Mouse (Mus musculus) hindbrain, embryonic 12.5 days (tissue): ENCODE data around the gene Grik1. TPM values are rescaled to one million over a fixed set of nuclear protein-coding genes. Genes with fewer than 3 reads are reported as not detected.
A peak's percentile ranks its signal among the peaks of the same experiment; 100 is the strongest.

ENCODE experiments used
- ATAC-seq: fragments of 200-750 bp; cut with Nextera tagmentation; 2 replicates; pipeline ENCODE4 v1.8.0; 2017; ENCODE audit warnings: moderate TSS enrichment; ENCODE audit not compliant: low FRiP score
- H3K27ac ChIP-seq: fragments of 300-500 bp; sonication (generic); 2 replicates; pipeline ENCODE4 v1.5.1; 2016; ENCODE audit warnings: mild to moderate bottlenecking
- H3K27me3 ChIP-seq: fragments of 300-500 bp; sonication (generic); 2 replicates; pipeline ENCODE4 v1.6.1; 2016; ENCODE audit warnings: mild to moderate bottlenecking
- H3K36me3 ChIP-seq: fragments of 300-500 bp; sonication (generic); 2 replicates; pipeline ENCODE4 v1.6.1; 2016; ENCODE audit warnings: mild to moderate bottlenecking
- H3K4me1 ChIP-seq: fragments of 300-500 bp; sonication (generic); 2 replicates; pipeline ENCODE4 v1.6.1; 2016
- H3K4me2 ChIP-seq: fragments of 300-500 bp; sonication (generic); replicated peaks from 2 replicates; pipeline ENCODE4 v1.6.1; 2016; ENCODE audit warnings: mild to moderate bottlenecking
- H3K4me3 ChIP-seq: fragments of 300-500 bp; sonication (generic); 2 replicates; pipeline ENCODE4 v1.5.1; 2016; ENCODE audit warnings: mild to moderate bottlenecking
- H3K9ac ChIP-seq: fragments of 300-500 bp; sonication (generic); 2 replicates; pipeline ENCODE4 v1.6.1; 2016; ENCODE audit warnings: mild to moderate bottlenecking, moderate library complexity
- H3K9me3 ChIP-seq: fragments of 300-500 bp; sonication (generic); replicated peaks from 2 replicates; pipeline ENCODE4 v1.6.1; 2016; ENCODE audit warnings: mild to moderate bottlenecking
- WGBS: fragments of 180-500 bp; shearing (Covaris S2); methylation state at CpG from one replicate; pipeline ENCODE4 v1.1.7; 2016; 5-methylcytosine and 5-hydroxymethylcytosine counted together
- polyA plus RNA-seq: library from polyadenylated mRNA; unstranded; fragments of >200 nt; fragmentation: Nextera tagmentation; extraction: Ambion mirVana; gene quantifications from 2 replicates; pipeline ENCODE4 v1.2.1, GENCODE M21; 2016

Grik1 gene
- polyA plus RNA-seq = 6.1 and 8.6 TPM in 2 replicates

- Histone ChIP-seq H3K4me3 (peak within 1 kb of the TSS; percentile 57), H3K27me3 (peaks cover 16% of the 10 kb centered on the region), H3K9me3 (no peaks in the 10 kb centered on the region), H3K4me1 (peaks cover 6% of the 10 kb centered on the region; the same call in 1 of the 2 replicates), H3K27ac (peak within 1 kb of the TSS; percentile 18; the same call in 1 of the 2 replicates), H3K36me3 (no peaks in the 10 kb centered on the region), H3K9ac (peak within 1 kb of the TSS; percentile 50), H3K4me2 (peak within 1 kb of the TSS; percentile 97)
- 1% methylated on average over 26 of the region's 27 CpGs for WGBS
- peak; percentile 92 for ATAC-seq
Observed at GRCm38 (mm10) chr16:88290132-88290772, at the start of gene Grik1. Gene Grik1 (minus strand): TSS chr16:88290265.

GRCm38 (mm10) chr16:88294209-88294608 is 4.1 kb upstream of the Grik1 start:
- no peak overlapping the region for H3K9ac ChIP-seq
- H3K4me2 ChIP-seq = no peak overlapping the region
- H3K4me3 ChIP-seq = no peak overlapping the region
- H3K27ac ChIP-seq = no peak overlapping the region
- no peaks in the 10 kb centered on the region for H3K36me3 ChIP-seq
- no peak for ATAC-seq
- no peaks in the 10 kb centered on the region for H3K9me3 ChIP-seq
- peaks cover 4% of the 10 kb centered on the region; the same call in 1 of the 2 replicates for H3K27me3 ChIP-seq
- H3K4me1 ChIP-seq = 0 out of 2 replicates have a peak, but pooled peaks cover 4% of the 10 kb centered on the region
- 51% methylated on average over 3 of the region's 3 CpGs for WGBS

- under 1% methylated on average over 40 of the region's 40 CpGs for WGBS
Observed at GRCm38 (mm10) chr16:88289421-88290081, 514 bp downstream of the Grik1 start.

GRCm38 (mm10) chr16:88258407-88258806 is 31.7 kb downstream of the Grik1 start:
- Histone ChIP-seq H3K27me3 (no peaks in the 10 kb centered on the region), H3K4me1 (no peaks in the 10 kb centered on the region), H3K4me2 (no peak overlapping the region), H3K9me3 (no peaks in the 10 kb centered on the region), H3K4me3 (no peak overlapping the region), H3K27ac (no peak overlapping the region), H3K36me3 (no peaks in the 10 kb centered on the region), H3K9ac (no peak overlapping the region)
- ATAC-seq = no peak
- 79% methylated on average over 4 of the region's 4 CpGs for WGBS

More at GRCm38 (mm10) chr16:88289421-88290081, 514 bp downstream of the Grik1 start:
- Histone ChIP-seq H3K4me2 (peak overlapping the region; percentile 97), H3K9me3 (no peaks in the 10 kb centered on the region), H3K36me3 (no peaks in the 10 kb centered on the region), H3K27me3 (peaks cover 16% of the 10 kb centered on the region), H3K4me1 (peaks cover 6% of the 10 kb centered on the region; the same call in 1 of the 2 replicates), H3K9ac (peak overlapping the region; percentile 50), H3K4me3 (peak overlapping the region; percentile 57), H3K27ac (peak overlapping the region; percentile 18; the same call in 1 of the 2 replicates)
- peak; percentile 82 for ATAC-seq

- Histone ChIP-seq H3K4me3 (no peak overlapping the region), H3K4me1 (no peaks in the 10 kb centered on the region), H3K27me3 (no peaks in the 10 kb centered on the region), H3K4me2 (no peak overlapping the region), H3K9ac (no peak overlapping the region), H3K27ac (no peak overlapping the region), H3K9me3 (no peaks in the 10 kb centered on the region), H3K36me3 (no peaks in the 10 kb centered on the region)
- no peak for ATAC-seq
- WGBS = 79% methylated on average over 5 of the region's 5 CpGs
Observed at GRCm38 (mm10) chr16:88257072-88257471, 33.0 kb downstream of the Grik1 start.

GRCm38 (mm10) chr16:88256101-88256500 is 34.0 kb downstream of the Grik1 start:
- no peaks in the 10 kb centered on the region for H3K9me3 ChIP-seq
- ATAC-seq = no peak
- H3K4me1 ChIP-seq = no peaks in the 10 kb centered on the region
- H3K4me3 ChIP-seq = no peak overlapping the region
- no peaks in the 10 kb centered on the region for H3K27me3 ChIP-seq
- no peak overlapping the region for H3K4me2 ChIP-seq
- no peak overlapping the region for H3K27ac ChIP-seq
- no peaks in the 10 kb centered on the region for H3K36me3 ChIP-seq
- no peak overlapping the region for H3K9ac ChIP-seq
- WGBS = 83% methylated on average over 3 of the region's 3 CpGs

GRCm38 (mm10) chr16:88252676-88253075 is 37.4 kb downstream of the Grik1 start:
- no peaks in the 10 kb centered on the region for H3K9me3 ChIP-seq
- peaks cover 3% of the 10 kb centered on the region; the same call in 1 of the 2 replicates for H3K4me1 ChIP-seq
- no peaks in the 10 kb centered on the region for H3K36me3 ChIP-seq
- H3K4me3 ChIP-seq = no peak overlapping the region
- no peaks in the 10 kb centered on the region for H3K27me3 ChIP-seq
- no peak for ATAC-seq
- H3K4me2 ChIP-seq = no peak overlapping the region
- 76% methylated on average over 2 of the region's 2 CpGs for WGBS
- no peak overlapping the region for H3K27ac ChIP-seq
- no peak overlapping the region for H3K9ac ChIP-seq

GRCm38 (mm10) chr16:88251049-88251448 is 39.0 kb downstream of the Grik1 start:
- H3K27me3 ChIP-seq = no peaks in the 10 kb centered on the region
- H3K4me2 ChIP-seq = no peak overlapping the region
- peaks cover 3% of the 10 kb centered on the region; the same call in 1 of the 2 replicates for H3K4me1 ChIP-seq
- no peak for ATAC-seq
- H3K9me3 ChIP-seq = no peaks in the 10 kb centered on the region
- 82% methylated on average over 5 of the region's 5 CpGs for WGBS
- no peak overlapping the region for H3K27ac ChIP-seq
- H3K4me3 ChIP-seq = no peak overlapping the region
- no peak overlapping the region for H3K9ac ChIP-seq
- H3K36me3 ChIP-seq = no peaks in the 10 kb centered on the region

- no peak; the same call in 1 of the 2 replicates for ATAC-seq
- Histone ChIP-seq H3K4me3 (no peak overlapping the region), H3K9me3 (no peaks in the 10 kb centered on the region), H3K4me2 (no peak overlapping the region), H3K27ac (no peak overlapping the region), H3K27me3 (no peaks in the 10 kb centered on the region), H3K36me3 (no peaks in the 10 kb centered on the region), H3K4me1 (peaks cover 3% of the 10 kb centered on the region; the same call in 1 of the 2 replicates), H3K9ac (no peak overlapping the region)
- 26% methylated on average over 3 of the region's 3 CpGs for WGBS
Observed at GRCm38 (mm10) chr16:88249825-88250224, 40.2 kb downstream of the Grik1 start.

- H3K9ac ChIP-seq = no peak overlapping the region
- H3K9me3 ChIP-seq = no peaks in the 10 kb centered on the region
- 89% methylated on average over 3 of the region's 3 CpGs for WGBS
- no peaks in the 10 kb centered on the region for H3K27me3 ChIP-seq
- H3K36me3 ChIP-seq = no peaks in the 10 kb centered on the region
- no peak for ATAC-seq
- peaks cover 3% of the 10 kb centered on the region; the same call in 1 of the 2 replicates for H3K4me1 ChIP-seq
- H3K27ac ChIP-seq = no peak overlapping the region
- H3K4me3 ChIP-seq = no peak overlapping the region
- no peak overlapping the region for H3K4me2 ChIP-seq
Observed at GRCm38 (mm10) chr16:88247586-88247985, 42.5 kb downstream of the Grik1 start.

- no peaks in the 10 kb centered on the region for H3K27me3 ChIP-seq
- 87% methylated on average over 4 of the region's 4 CpGs for WGBS
- peaks cover under 1% of the 10 kb centered on the region; the same call in 1 of the 2 replicates for H3K4me1 ChIP-seq
- H3K4me3 ChIP-seq = no peak overlapping the region
- H3K27ac ChIP-seq = no peak overlapping the region
- no peaks in the 10 kb centered on the region for H3K36me3 ChIP-seq
- H3K9me3 ChIP-seq = no peaks in the 10 kb centered on the region
- H3K4me2 ChIP-seq = no peak overlapping the region
- H3K9ac ChIP-seq = no peak overlapping the region
- ATAC-seq = no peak
Observed at GRCm38 (mm10) chr16:88244658-88245057, 45.4 kb downstream of the Grik1 start.

GRCm38 (mm10) chr16:88225616-88226015 is 64.4 kb downstream of the Grik1 start:
- Histone ChIP-seq H3K4me1 (no peaks in the 10 kb centered on the region), H3K27me3 (no peaks in the 10 kb centered on the region), H3K36me3 (no peaks in the 10 kb centered on the region), H3K9me3 (no peaks in the 10 kb centered on the region), H3K27ac (no peak overlapping the region), H3K4me3 (no peak overlapping the region), H3K9ac (no peak overlapping the region), H3K4me2 (no peak overlapping the region)
- WGBS = 60% methylated on average over 16 of the region's 16 CpGs
- ATAC-seq = no peak
